Mouse (Mus musculus) right cerebral cortex, adult 18-20 months (tissue): ENCODE data around the gene Edar.

Experiments
- DNase-seq: peaks from one replicate; pipeline ENCODE4 v3.0.0; 2022; ENCODE audit warnings: mixed read lengths

Edar gene

GRCm38 (mm10) chr10:58648787-58649186, 26.7 kb downstream of the Edar start:
- DNase-seq: no peak

- DNase-seq: no peak
These were observed 30.8 kb downstream of the Edar start for GRCm38 (mm10) chr10:58644671-58645070.

DNA sequence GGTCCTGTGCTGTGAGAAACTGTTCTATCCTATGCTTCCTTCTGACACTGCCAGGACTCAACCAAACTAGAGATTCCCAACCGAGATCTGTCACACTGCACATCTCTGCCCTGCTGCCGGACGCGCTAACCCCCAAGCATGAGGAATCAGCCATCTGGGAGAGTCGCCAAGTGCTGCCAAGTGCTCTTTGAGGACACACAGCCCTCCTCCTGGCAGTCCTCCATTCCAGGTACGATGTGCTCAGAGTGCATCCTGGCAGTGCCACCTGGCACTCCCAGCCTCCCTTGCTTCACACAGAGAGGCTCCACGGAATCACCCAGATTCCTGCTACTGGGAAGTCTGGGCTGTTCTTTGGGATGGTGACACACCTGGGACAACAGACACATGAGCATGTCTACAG, 31.3 kb downstream of the Edar start:
- DNase-seq: no peak

DNA sequence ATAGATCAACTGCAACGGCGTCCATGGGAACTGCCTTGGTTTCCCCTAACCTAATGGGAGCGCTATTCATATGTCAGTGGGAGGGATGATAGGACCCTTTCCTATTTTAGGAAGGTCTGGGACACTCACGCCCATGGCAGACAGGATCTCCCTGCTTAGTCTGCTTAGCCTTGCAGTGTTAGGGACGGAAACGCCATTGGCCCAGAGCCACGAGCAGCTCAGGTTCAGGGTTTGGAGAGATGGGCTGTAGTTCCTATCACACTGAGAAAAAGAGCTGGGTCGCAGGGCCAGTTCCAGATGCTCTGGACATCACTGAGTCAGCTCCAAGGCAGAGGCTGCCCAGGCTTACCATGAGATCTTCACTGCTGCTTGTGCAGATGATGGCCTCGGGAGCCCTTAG, 32.5 kb downstream of the Edar start:
- no peak for DNase-seq

GRCm38 (mm10) chr10:58641631-58642030, 33.8 kb downstream of the Edar start:
- no peak for DNase-seq

- no peak for DNase-seq
These were observed 34.7 kb downstream of the Edar start for GRCm38 (mm10) chr10:58640446-58641400.

- peak; percentile 50 for DNase-seq
These were observed 36.2 kb downstream of the Edar start for GRCm38 (mm10) chr10:58639291-58639690.

- no peak for DNase-seq
These were observed 38.9 kb downstream of the Edar start for GRCm38 (mm10) chr10:58636431-58637080.

DNA sequence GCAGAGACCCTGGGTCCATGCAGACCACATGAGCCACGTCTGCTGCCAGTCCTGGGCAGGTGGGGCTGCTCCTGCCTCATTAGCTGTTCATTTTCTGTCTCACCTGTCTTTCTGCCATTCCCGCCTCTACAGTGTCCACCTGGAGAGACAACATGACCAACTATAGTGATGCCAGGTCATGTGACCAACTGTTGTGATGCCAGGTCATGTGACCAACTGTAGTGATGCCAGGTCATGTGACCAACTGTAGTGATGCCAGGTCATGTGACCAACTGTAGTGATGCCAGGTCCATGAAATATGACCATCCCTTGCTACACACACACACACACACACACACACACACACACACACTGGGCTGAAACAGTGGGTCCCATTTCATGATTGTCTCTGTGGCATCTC, 41.9 kb downstream of the Edar start:
- no peak for DNase-seq

GRCm38 (mm10) chr10:58627569-58627968, 47.9 kb downstream of the Edar start:
- DNase-seq: peak; percentile 57

- DNase-seq: no peak
These were observed 50.4 kb downstream of the Edar start for GRCm38 (mm10) chr10:58624848-58625711.

GRCm38 (mm10) chr10:58619266-58619665, 56.2 kb downstream of the Edar start:
- DNase-seq: no peak

GRCm38 (mm10) chr10:58618501-58619216, 56.8 kb downstream of the Edar start:
- DNase-seq: no peak

- DNase-seq: no peak
These were observed 58.9 kb downstream of the Edar start for GRCm38 (mm10) chr10:58616565-58616964.

DNA sequence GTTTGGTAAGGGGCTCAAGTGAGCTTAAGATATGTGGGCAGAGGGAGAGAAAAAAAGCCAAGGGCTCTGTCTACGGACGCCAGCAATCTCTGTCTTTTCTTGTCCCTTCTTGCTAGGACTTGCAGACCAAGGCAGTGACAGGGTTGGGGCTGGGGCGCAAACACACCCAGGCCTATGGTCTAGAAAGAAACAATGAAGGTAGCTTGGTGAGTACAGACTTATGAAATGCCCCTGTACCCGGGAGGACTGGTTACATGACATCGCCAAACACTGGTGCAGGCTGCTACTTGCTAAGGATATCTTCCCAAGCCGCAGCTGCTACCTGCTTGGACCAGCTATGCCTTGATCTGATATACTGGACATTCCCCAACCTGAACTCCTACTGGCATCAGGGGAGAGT, 60.9 kb downstream of the Edar start:
- no peak for DNase-seq

DNA sequence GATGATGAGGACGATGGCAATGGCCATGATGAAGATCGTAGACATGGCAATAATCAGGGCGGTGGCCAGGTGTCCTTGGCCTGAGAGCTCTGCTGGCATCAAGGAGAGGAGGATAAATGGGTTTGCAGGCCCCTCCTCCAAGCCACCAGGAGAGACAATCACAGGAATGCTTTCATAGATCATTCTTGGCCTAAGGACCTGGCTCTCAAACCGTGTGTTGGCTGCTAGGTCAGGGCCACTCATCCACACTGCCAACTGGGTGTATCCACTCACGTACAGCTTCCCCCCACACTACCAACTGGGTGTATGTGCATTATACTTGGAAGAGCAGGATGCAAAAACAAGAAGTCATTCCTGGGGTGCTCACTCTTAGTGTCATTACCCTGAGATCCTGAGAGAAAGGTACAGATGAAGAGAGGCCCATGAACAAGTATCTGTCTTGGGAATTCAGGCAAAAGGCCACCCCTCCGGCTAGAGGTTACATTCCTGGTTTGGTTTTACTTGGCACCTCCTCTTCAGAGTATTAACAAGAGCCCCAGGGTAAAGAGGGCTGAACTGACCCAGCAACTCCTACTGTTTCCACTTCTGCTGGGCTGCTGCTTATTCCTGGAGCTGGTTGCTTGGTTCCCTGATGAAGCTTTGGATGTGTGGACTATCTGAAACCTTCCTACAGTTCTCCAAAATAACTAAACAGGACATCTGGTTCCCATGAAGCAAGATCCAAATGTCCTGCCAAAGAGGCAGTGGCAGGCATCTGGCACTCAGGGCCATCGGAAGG, 64.8 kb downstream of the Edar start:
- peak; percentile 18 for DNase-seq

DNA sequence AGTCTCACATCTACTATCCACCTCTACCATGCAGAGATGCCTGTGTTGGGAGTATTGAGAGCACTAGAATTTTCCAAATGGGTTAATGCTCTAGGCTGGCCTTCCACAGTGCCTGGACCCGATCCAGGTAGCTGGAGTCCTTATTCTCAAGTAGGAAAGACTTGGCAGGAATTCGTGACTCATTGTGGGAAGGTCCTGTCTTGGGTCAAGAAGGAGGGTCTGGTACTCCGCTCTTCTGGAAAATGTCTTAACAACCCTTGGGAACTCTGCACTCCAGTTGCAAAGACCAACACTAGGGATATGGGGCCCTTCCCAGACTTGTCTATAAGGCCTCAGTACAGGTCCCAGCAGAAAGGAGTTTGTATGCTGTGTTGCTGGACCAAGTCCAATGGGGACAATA, 66.6 kb downstream of the Edar start:
- no peak for DNase-seq

DNA sequence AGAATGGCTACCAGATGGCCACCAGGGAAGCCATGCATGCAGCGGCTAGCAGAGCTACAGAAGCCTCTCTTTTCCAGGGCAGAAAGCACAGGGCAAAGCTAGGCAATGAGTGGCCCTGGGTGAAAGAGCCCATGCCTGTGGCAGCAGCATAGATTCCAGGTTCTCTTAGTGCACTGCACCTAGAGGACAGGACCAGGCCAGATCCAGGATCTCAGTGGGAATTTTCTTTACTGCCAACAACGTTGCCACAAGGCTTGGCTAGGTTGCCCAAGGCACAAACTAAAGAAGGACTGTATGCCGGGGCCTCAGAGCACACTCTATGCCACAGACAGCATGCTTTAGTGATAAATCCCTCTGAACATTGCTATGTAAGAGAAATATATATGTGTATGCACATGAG, 69.1 kb downstream of the Edar start:
- DNase-seq: no peak

GRCm38 (mm10) chr10:58604779-58605178, 70.7 kb downstream of the Edar start:
- DNase-seq: peak; percentile 24

DNA sequence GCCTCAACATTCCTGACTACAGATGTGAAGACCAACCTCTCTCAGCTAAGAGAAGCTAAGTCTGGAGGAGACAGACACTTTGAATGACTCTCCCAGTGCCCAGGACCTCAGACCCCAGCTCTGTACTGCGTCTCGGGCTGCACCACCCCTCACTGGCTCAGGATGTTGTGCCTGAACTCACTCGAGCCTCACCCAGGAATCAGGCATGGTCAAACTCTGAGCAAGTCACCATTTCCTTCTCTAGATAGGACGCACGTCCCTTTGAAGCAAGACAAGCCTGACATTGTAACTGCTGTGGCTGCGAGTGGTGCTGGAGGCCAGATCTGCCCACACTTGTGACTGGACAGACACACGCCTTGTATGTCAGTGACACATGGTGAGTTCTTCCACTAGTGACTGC, 73.5 kb downstream of the Edar start:
- DNase-seq: no peak

GRCm38 (mm10) chr10:58601431-58601901, 74.0 kb downstream of the Edar start:
- DNase-seq: peak; percentile 42

GRCm38 (mm10) chr10:58600983-58601382, 74.5 kb downstream of the Edar start:
- DNase-seq: no peak
